Mouse (Mus musculus) lung, embryonic 15.5 days (tissue): ENCODE results near the gene Lrrc37a. TPM values are rescaled to one million over a fixed set of nuclear protein-coding genes. Genes with fewer than 3 reads are reported as not detected.

Source experiments
- polyA plus RNA-seq: library from polyadenylated mRNA; unstranded; fragments of >200 nt; fragmentation: Nextera tagmentation; extraction: Ambion mirVana; gene quantifications from 2 replicates; pipeline ENCODE4 v1.2.1, GENCODE M21; 2015

Gene Lrrc37a
- polyA plus RNA-seq, 1 experiment from 2014 or later: not detected

Other genes starting within 250 kb of the Lrrc37a start
- 2.8 and 3.5 TPM in 2 replicates for gene Map3k14, start 237.1 kb downstream of the Lrrc37a start, polyA plus RNA-seq
- gene Arhgap27, start 140.9 kb downstream of the Lrrc37a start, polyA plus RNA-seq: 17.0 and 17.3 TPM in 2 replicates
- gene Plekhm1, start 91.9 kb downstream of the Lrrc37a start, polyA plus RNA-seq: 8.3 TPM in 2 replicates
- gene Gm884, start 116.5 kb upstream of the Lrrc37a start, polyA plus RNA-seq: not detected in 2 replicates
- gene Lyzl6, start 134.3 kb upstream of the Lrrc37a start, polyA plus RNA-seq: not detected in 2 replicates
- not detected in 2 replicates for gene Rprml, start 145.0 kb upstream of the Lrrc37a start, polyA plus RNA-seq
- gene Gosr2, start 193.3 kb upstream of the Lrrc37a start, polyA plus RNA-seq: 84.4 and 87.7 TPM in 2 replicates
- 0.04 TPM in 2 replicates for gene Wnt9b, start 245.2 kb upstream of the Lrrc37a start, polyA plus RNA-seq